9 mouse cellular contexts compared by ENCODE assay signal in genomic region chr11:107264889-107265615, GRCm38 (mm10).
DNase-seq lines count a peak whose midpoint lies in the region; ATAC-seq lines count a peak whose summit lies in the region.
"Had no signal": no experiment of that assay in that cellular context is flagged by ENCODE, and none has a peak within 500 bp of the region (broad histone marks: within the 10 kb centered on the region; RNA-seq: fewer than 3 reads in every experiment).

No protein-coding gene starts in this region.

- DNase-seq in kidney, postnatal 10 days: peak; percentile 54
- DNase-seq in kidney, adult 8-10 months: no peak
- DNase-seq in R1 (ENCODE audit: low read depth, low spot score): peak; percentile 27
- peak; percentile 63 for DNase-seq in gastrocnemius, postnatal 14 days
- peak; percentile 60 to 76 for DNase-seq in lung, adult 18-20 months
- DNase-seq: cerebellum, postnatal 25 days had no signal

- no peak for ATAC-seq in activated CD4-positive, CD25-positive, alpha-beta regulatory T cell, adult 4 months
- no peak for ATAC-seq in inflammation-experienced regulatory T-cells, adult 6 months
- no peak for ATAC-seq in frontal cortex, adult (ENCODE audit: low TSS enrichment)

- intact Hi-C loops in gastrocnemius, postnatal 14 days (cut with DNase I; ENCODE audit: low total_unique reads): no loop called here

Comparison
In these comparisons a context has a peak if more than half of its experiments do, and no peak if none do; other contexts are left out.
1. DNase-seq: peak in kidney, postnatal 10 days (single experiment), R1 (single experiment), gastrocnemius, postnatal 14 days (single experiment) and lung, adult 18-20 months (2 of 2); none in kidney, adult 8-10 months (0 of 2).